Mouse (Mus musculus): ENCODE results near the gene Slc9a8. TPM values are rescaled to one million over a fixed set of nuclear protein-coding genes. Genes with fewer than 3 reads are reported as not detected.

Slc9a8 gene
- polyA plus RNA-seq, 1 experiment from 2014 or later: 27.0 TPM

GRCm38 (mm10) chr2:167496437-167496836 is 74.9 kb downstream of the Slc9a8 start:
- Histone ChIP-seq H3K4me3 (replicated peaks) (no peak overlapping the region), H3K27me3 (no peaks in the 10 kb centered on the region), H3K4me1 (replicated peaks) (peaks cover 14% of the 10 kb centered on the region), H3K36me3 (peaks cover 9% of the 10 kb centered on the region; the same call in 1 of the 2 replicates), H3K27ac (no peak overlapping the region), H3K9ac (replicated peaks) (no peak overlapping the region), H3K9me3 (no peaks in the 10 kb centered on the region), H3K4me2 (no peak overlapping the region)
- ATAC-seq (ENCODE audit: insufficient number of reproducible peaks, insufficient read depth, low FRiP score, low TSS enrichment, low read depth): no peak
- 85% methylated on average over 7 of the region's 7 CpGs for WGBS

GRCm38 (mm10) chr2:167497272-167497671 is 75.8 kb downstream of the Slc9a8 start:
- no peak for ATAC-seq (ENCODE audit: insufficient number of reproducible peaks, insufficient read depth, low FRiP score, low TSS enrichment, low read depth)
- WGBS: 74% methylated on average over 5 of the region's 5 CpGs

GRCm38 (mm10) chr2:167502554-167503252 is 81.2 kb downstream of the Slc9a8 start:
- WGBS: 46% methylated on average over 13 of the region's 13 CpGs
- Histone ChIP-seq H3K4me1 (replicated peaks) (peaks cover 30% of the 10 kb centered on the region), H3K27ac (peak overlapping the region; percentile 68; the same call in 1 of the 2 replicates), H3K4me2 (peak overlapping the region; percentile 88), H3K4me3 (replicated peaks) (peak overlapping the region; percentile 97), H3K36me3 (peaks cover 17% of the 10 kb centered on the region), H3K9ac (replicated peaks) (peak overlapping the region; percentile 90; the same call in 1 of the 2 replicates), H3K9me3 (no peaks in the 10 kb centered on the region), H3K27me3 (no peaks in the 10 kb centered on the region)
- ATAC-seq (ENCODE audit: insufficient number of reproducible peaks, insufficient read depth, low FRiP score, low TSS enrichment, low read depth): peak; percentile 38; the same call in 1 of the 2 replicates

More at GRCm38 (mm10) chr2:167497272-167497671, 75.8 kb downstream of the Slc9a8 start:
- Histone ChIP-seq H3K27ac (no peak overlapping the region), H3K9ac (replicated peaks) (no peak overlapping the region), H3K4me3 (replicated peaks) (no peak overlapping the region), H3K27me3 (no peaks in the 10 kb centered on the region), H3K4me2 (no peak overlapping the region), H3K9me3 (no peaks in the 10 kb centered on the region), H3K4me1 (replicated peaks) (0 out of 2 replicates have a peak, but pooled peaks cover 7% of the 10 kb centered on the region), H3K36me3 (peaks cover 9% of the 10 kb centered on the region; the same call in 1 of the 2 replicates)

GRCm38 (mm10) chr2:167503253-167503895 is 81.9 kb downstream of the Slc9a8 start:
- Histone ChIP-seq H3K4me2 (peak overlapping the region; percentile 88), H3K9me3 (no peaks in the 10 kb centered on the region), H3K27me3 (no peaks in the 10 kb centered on the region), H3K4me3 (replicated peaks) (peak overlapping the region; percentile 97), H3K27ac (peak overlapping the region; percentile 68), H3K36me3 (peaks cover 23% of the 10 kb centered on the region), H3K4me1 (replicated peaks) (peaks cover 30% of the 10 kb centered on the region), H3K9ac (replicated peaks) (peak overlapping the region; percentile 90)
- peak; percentile 81 for ATAC-seq (ENCODE audit: insufficient number of reproducible peaks, insufficient read depth, low FRiP score, low TSS enrichment, low read depth)
- under 1% methylated on average over 78 of the region's 85 CpGs for WGBS

GRCm38 (mm10) chr2:167503896-167504349 is 82.4 kb downstream of the Slc9a8 start:
- Histone ChIP-seq H3K36me3 (peaks cover 29% of the 10 kb centered on the region), H3K4me1 (replicated peaks) (peaks cover 30% of the 10 kb centered on the region), H3K9me3 (no peaks in the 10 kb centered on the region), H3K4me3 (replicated peaks) (peak overlapping the region; percentile 97), H3K4me2 (peak overlapping the region; percentile 88), H3K9ac (replicated peaks) (peak overlapping the region; percentile 90), H3K27me3 (no peaks in the 10 kb centered on the region), H3K27ac (peak overlapping the region; percentile 68)
- 1% methylated on average over 32 of the region's 32 CpGs for WGBS
- 0 out of 2 replicates have a peak, but pooled peaks have one; percentile 1 for ATAC-seq (ENCODE audit: insufficient number of reproducible peaks, insufficient read depth, low FRiP score, low TSS enrichment, low read depth)

- Histone ChIP-seq H3K4me1 (replicated peaks) (peaks cover 30% of the 10 kb centered on the region), H3K4me3 (replicated peaks) (peak overlapping the region; percentile 97; the same call in 1 of the 2 replicates)
Observed at GRCm38 (mm10) chr2:167505127-167505526, 83.6 kb downstream of the Slc9a8 start.

GRCm38 (mm10) chr2:167506546-167507260 is 85.2 kb downstream of the Slc9a8 start:
- Histone ChIP-seq H3K4me2 (no peak overlapping the region), H3K27ac (no peak overlapping the region), H3K27me3 (no peaks in the 10 kb centered on the region), H3K36me3 (peaks cover 56% of the 10 kb centered on the region), H3K4me3 (replicated peaks) (no peak overlapping the region), H3K4me1 (replicated peaks) (peaks cover 30% of the 10 kb centered on the region), H3K9me3 (no peaks in the 10 kb centered on the region), H3K9ac (replicated peaks) (no peak overlapping the region)
- ATAC-seq (ENCODE audit: insufficient number of reproducible peaks, insufficient read depth, low FRiP score, low TSS enrichment, low read depth): no peak
- WGBS: 93% methylated on average over 10 of the region's 10 CpGs

More at GRCm38 (mm10) chr2:167505127-167505526, 83.6 kb downstream of the Slc9a8 start:
- H3K36me3 ChIP-seq: peaks cover 40% of the 10 kb centered on the region
- H3K9ac ChIP-seq (replicated peaks): peak overlapping the region; percentile 27; the same call in 1 of the 2 replicates
- peak overlapping the region; percentile 88; the same call in 1 of the 2 replicates for H3K4me2 ChIP-seq
- 90% methylated on average over 3 of the region's 3 CpGs for WGBS
- ATAC-seq (ENCODE audit: insufficient number of reproducible peaks, insufficient read depth, low FRiP score, low TSS enrichment, low read depth): no peak
- H3K9me3 ChIP-seq: no peaks in the 10 kb centered on the region
- no peak overlapping the region for H3K27ac ChIP-seq
- no peaks in the 10 kb centered on the region for H3K27me3 ChIP-seq

GRCm38 (mm10) chr2:167507719-167508385 is 86.3 kb downstream of the Slc9a8 start:
- H3K9ac ChIP-seq (replicated peaks): no peak overlapping the region
- H3K27me3 ChIP-seq: no peaks in the 10 kb centered on the region
- peaks cover 30% of the 10 kb centered on the region for H3K4me1 ChIP-seq (replicated peaks)
- ATAC-seq (ENCODE audit: insufficient number of reproducible peaks, insufficient read depth, low FRiP score, low TSS enrichment, low read depth): no peak
- no peak overlapping the region for H3K4me3 ChIP-seq (replicated peaks)
- H3K36me3 ChIP-seq: peaks cover 67% of the 10 kb centered on the region
- no peak overlapping the region for H3K27ac ChIP-seq
- no peaks in the 10 kb centered on the region for H3K9me3 ChIP-seq
- 89% methylated on average over 3 of the region's 3 CpGs for WGBS
- no peak overlapping the region for H3K4me2 ChIP-seq

- no peak overlapping the region for H3K27ac ChIP-seq
- no peak overlapping the region for H3K4me3 ChIP-seq (replicated peaks)
- ATAC-seq (ENCODE audit: insufficient number of reproducible peaks, insufficient read depth, low FRiP score, low TSS enrichment, low read depth): no peak
- no peak overlapping the region for H3K4me2 ChIP-seq
- no peaks in the 10 kb centered on the region for H3K9me3 ChIP-seq
- peaks cover 75% of the 10 kb centered on the region for H3K36me3 ChIP-seq
- no peak overlapping the region for H3K9ac ChIP-seq (replicated peaks)
- H3K4me1 ChIP-seq (replicated peaks): peaks cover 30% of the 10 kb centered on the region
- 94% methylated on average over 4 of the region's 4 CpGs for WGBS
- H3K27me3 ChIP-seq: no peaks in the 10 kb centered on the region
Observed at GRCm38 (mm10) chr2:167508569-167508968, 87.1 kb downstream of the Slc9a8 start.

GRCm38 (mm10) chr2:167510485-167510884 is 89.0 kb downstream of the Slc9a8 start:
- peaks cover 94% of the 10 kb centered on the region for H3K36me3 ChIP-seq
- ATAC-seq (ENCODE audit: insufficient number of reproducible peaks, insufficient read depth, low FRiP score, low TSS enrichment, low read depth): no peak
- 95% methylated on average over 3 of the region's 3 CpGs for WGBS

More at GRCm38 (mm10) chr2:167510485-167510884, 89.0 kb downstream of the Slc9a8 start:
- H3K4me3 ChIP-seq (replicated peaks): no peak overlapping the region
- no peaks in the 10 kb centered on the region for H3K9me3 ChIP-seq
- H3K9ac ChIP-seq (replicated peaks): 0 out of 2 replicates have a peak overlapping the region, but pooled peaks have one; percentile 8
- H3K4me2 ChIP-seq: no peak overlapping the region
- no peaks in the 10 kb centered on the region for H3K27me3 ChIP-seq
- H3K27ac ChIP-seq: no peak overlapping the region
- H3K4me1 ChIP-seq (replicated peaks): peaks cover 15% of the 10 kb centered on the region

All from limb, embryonic 12.5 days (tissue).